Mouse (Mus musculus): ENCODE measurements around the gene Ccdc78. TPM values are rescaled to one million over a fixed set of nuclear protein-coding genes. Genes with fewer than 3 reads are reported as not detected.
A peak's percentile ranks its signal among the peaks of the same experiment; 100 is the strongest.

The Ccdc78 gene
- polyA plus RNA-seq, 1 experiment from 2014 or later = 0.09 TPM

GRCm38 (mm10) chr17:25760148-25760547 lies 26.2 kb upstream of the Ccdc78 start:
- no peak for ATAC-seq
- no peak overlapping the region for H3K9ac ChIP-seq (ENCODE audit: low read depth, low read length)
- TF ChIP-seq CTCF (IDR thresholded peaks at IDR 0.05; ENCODE audit: low read depth) = no peak
- no peaks in the 10 kb centered on the region for H3K36me3 ChIP-seq (ENCODE audit: control insufficient read depth, insufficient read depth)
- no peaks in the 10 kb centered on the region for H3K4me1 ChIP-seq (replicated peaks; ENCODE audit: control insufficient read depth, insufficient read depth, low read length)
- WGBS = 69% methylated on average over 8 of the region's 8 CpGs
- H3K27ac ChIP-seq (ENCODE audit: low read depth, low read length) = no peak overlapping the region
- no peak overlapping the region for H3K4me3 ChIP-seq (ENCODE audit: low read depth, low read length)
- H3K27me3 ChIP-seq (replicated peaks; ENCODE audit: control insufficient read depth, insufficient read depth, low read length) = no peaks in the 10 kb centered on the region
- no peak overlapping the region for H3K4me2 ChIP-seq (replicated peaks; ENCODE audit: low read depth)
- H3K9me3 ChIP-seq (ENCODE audit: control insufficient read depth) = no peaks in the 10 kb centered on the region

- Histone ChIP-seq H3K9ac (ENCODE audit: low read depth, low read length) (no peak overlapping the region), H3K4me3 (ENCODE audit: low read depth, low read length) (no peak overlapping the region), H3K36me3 (ENCODE audit: control insufficient read depth, insufficient read depth) (no peaks in the 10 kb centered on the region), H3K27me3 (replicated peaks; ENCODE audit: control insufficient read depth, insufficient read depth, low read length) (no peaks in the 10 kb centered on the region), H3K27ac (ENCODE audit: low read depth, low read length) (no peak overlapping the region), H3K4me1 (replicated peaks; ENCODE audit: control insufficient read depth, insufficient read depth, low read length) (no peaks in the 10 kb centered on the region), H3K9me3 (ENCODE audit: control insufficient read depth) (no peaks in the 10 kb centered on the region), H3K4me2 (replicated peaks; ENCODE audit: low read depth) (no peak overlapping the region)
- WGBS = 43% methylated on average over 4 of the region's 4 CpGs
- ATAC-seq = no peak
- no peak for TF ChIP-seq CTCF (IDR thresholded peaks at IDR 0.05; ENCODE audit: low read depth)
These were observed 24.8 kb upstream of the Ccdc78 start for GRCm38 (mm10) chr17:25761561-25761970.

- no peaks in the 10 kb centered on the region for H3K27me3 ChIP-seq (replicated peaks; ENCODE audit: control insufficient read depth, insufficient read depth, low read length)
- no peak overlapping the region for H3K9ac ChIP-seq (ENCODE audit: low read depth, low read length)
- H3K4me1 ChIP-seq (replicated peaks; ENCODE audit: control insufficient read depth, insufficient read depth, low read length) = no peaks in the 10 kb centered on the region
- ATAC-seq = no peak
- no peaks in the 10 kb centered on the region for H3K36me3 ChIP-seq (ENCODE audit: control insufficient read depth, insufficient read depth)
- TF ChIP-seq CTCF (IDR thresholded peaks at IDR 0.05; ENCODE audit: low read depth) = no peak
- WGBS = 29% methylated on average over 3 of the region's 3 CpGs
- H3K4me3 ChIP-seq (ENCODE audit: low read depth, low read length) = no peak overlapping the region
- H3K9me3 ChIP-seq (ENCODE audit: control insufficient read depth) = no peaks in the 10 kb centered on the region
- H3K27ac ChIP-seq (ENCODE audit: low read depth, low read length) = no peak overlapping the region
- H3K4me2 ChIP-seq (replicated peaks; ENCODE audit: low read depth) = no peak overlapping the region
These were observed 23.8 kb upstream of the Ccdc78 start for GRCm38 (mm10) chr17:25762591-25762990.

GRCm38 (mm10) chr17:25765886-25766285 lies 20.5 kb upstream of the Ccdc78 start:
- Histone ChIP-seq H3K27ac (ENCODE audit: low read depth, low read length) (no peak overlapping the region), H3K27me3 (replicated peaks; ENCODE audit: control insufficient read depth, insufficient read depth, low read length) (0 out of 2 replicates have a peak, but pooled peaks cover 5% of the 10 kb centered on the region), H3K4me1 (replicated peaks; ENCODE audit: control insufficient read depth, insufficient read depth, low read length) (no peaks in the 10 kb centered on the region), H3K4me2 (replicated peaks; ENCODE audit: low read depth) (no peak overlapping the region), H3K4me3 (ENCODE audit: low read depth, low read length) (no peak overlapping the region), H3K36me3 (ENCODE audit: control insufficient read depth, insufficient read depth) (no peaks in the 10 kb centered on the region), H3K9me3 (ENCODE audit: control insufficient read depth) (no peaks in the 10 kb centered on the region), H3K9ac (ENCODE audit: low read depth, low read length) (no peak overlapping the region)
- WGBS = 71% methylated on average over 5 of the region's 5 CpGs
- no peak for TF ChIP-seq CTCF (IDR thresholded peaks at IDR 0.05; ENCODE audit: low read depth)
- ATAC-seq = no peak

- TF ChIP-seq CTCF (IDR thresholded peaks at IDR 0.05; ENCODE audit: low read depth) = no peak
- no peak for ATAC-seq
- 52% methylated on average over 9 of the region's 9 CpGs for WGBS
These were observed 17.0 kb upstream of the Ccdc78 start for GRCm38 (mm10) chr17:25769331-25769730.

GRCm38 (mm10) chr17:25773549-25774120 lies 12.7 kb upstream of the Ccdc78 start, which contains the start of gene Narfl:
TSS of gene Narfl (plus strand) at chr17:25773776.
- Histone ChIP-seq H3K9me3 (ENCODE audit: control insufficient read depth) (no peaks in the 10 kb centered on the region), H3K27ac (ENCODE audit: low read depth, low read length) (no peak within 1 kb of the TSS), H3K27me3 (replicated peaks; ENCODE audit: control insufficient read depth, insufficient read depth, low read length) (0 out of 2 replicates have a peak, but pooled peaks cover 5% of the 10 kb centered on the region), H3K4me2 (replicated peaks; ENCODE audit: low read depth) (peak within 1 kb of the TSS; percentile 77), H3K36me3 (ENCODE audit: control insufficient read depth, insufficient read depth) (peaks cover 15% of the 10 kb centered on the region; the same call in 1 of the 2 replicates), H3K9ac (ENCODE audit: low read depth, low read length) (peak within 1 kb of the TSS; percentile 86), H3K4me3 (ENCODE audit: low read depth, low read length) (peak within 1 kb of the TSS; percentile 80), H3K4me1 (replicated peaks; ENCODE audit: control insufficient read depth, insufficient read depth, low read length) (peaks cover 7% of the 10 kb centered on the region; the same call in 1 of the 2 replicates)
- peak; percentile 99 for TF ChIP-seq CTCF (IDR thresholded peaks at IDR 0.05; ENCODE audit: low read depth)
- ATAC-seq = peak; percentile 85
- WGBS = under 1% methylated on average over 37 of the region's 37 CpGs

More at GRCm38 (mm10) chr17:25769331-25769730, 17.0 kb upstream of the Ccdc78 start:
- Histone ChIP-seq H3K9me3 (ENCODE audit: control insufficient read depth) (no peaks in the 10 kb centered on the region), H3K4me3 (ENCODE audit: low read depth, low read length) (no peak overlapping the region), H3K4me1 (replicated peaks; ENCODE audit: control insufficient read depth, insufficient read depth, low read length) (peaks cover 4% of the 10 kb centered on the region; the same call in 1 of the 2 replicates), H3K36me3 (ENCODE audit: control insufficient read depth, insufficient read depth) (no peaks in the 10 kb centered on the region), H3K27me3 (replicated peaks; ENCODE audit: control insufficient read depth, insufficient read depth, low read length) (0 out of 2 replicates have a peak, but pooled peaks cover 5% of the 10 kb centered on the region), H3K4me2 (replicated peaks; ENCODE audit: low read depth) (no peak overlapping the region), H3K27ac (ENCODE audit: low read depth, low read length) (no peak overlapping the region), H3K9ac (ENCODE audit: low read depth, low read length) (no peak overlapping the region)

Measured in intestine, postnatal 0 days (tissue).